Mouse (Mus musculus) thymus, adult 2 months (tissue): ENCODE measurements at regions not wholly inside any gene's neighbourhood (a gene's known extent, or its start where the extent isn't known, plus 50 kb on each side); places are given as distances from the start of the nearest gene placed in this dataset.

Experiments used
- CTCF ChIP-seq: fragments of 200-500 bp; IDR thresholded peaks from 2 replicates; pipeline ENCODE4 v1.5.1; 2012; ENCODE audit warnings: mild to moderate bottlenecking, control low read depth, low read length, moderate library complexity, borderline replicate concordance; ENCODE audit not compliant: control insufficient read depth, poor library complexity, insufficient read depth; ENCODE audit errors: extremely low read depth
- POLR2A ChIP-seq: fragments of 200-500 bp; IDR thresholded peaks from 2 replicates; pipeline ENCODE4 v1.6.1; 2012; ENCODE audit warnings: mild to moderate bottlenecking, low read length, control low read depth, moderate library complexity; ENCODE audit not compliant: control insufficient read depth, poor library complexity, insufficient read depth; ENCODE audit errors: extremely low read depth

DNA sequence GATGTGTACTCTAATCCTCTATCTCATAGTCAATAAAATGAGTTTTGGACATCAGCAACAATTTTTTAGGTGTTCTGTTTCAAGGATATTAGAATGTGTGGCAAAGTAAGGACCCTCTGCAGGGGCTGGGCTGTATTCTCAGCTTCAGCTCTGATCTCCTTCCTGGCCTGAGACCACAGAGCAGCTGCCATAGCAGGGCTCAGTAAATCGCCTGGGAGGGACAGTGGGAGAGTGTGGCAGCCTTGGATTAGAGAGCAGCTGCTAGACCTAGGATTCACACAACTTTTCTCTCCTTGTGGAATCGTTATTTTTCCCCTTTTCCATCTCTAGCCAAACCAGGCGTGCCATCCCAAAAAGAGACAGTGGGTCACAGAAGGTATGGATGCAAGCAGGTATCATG, 222.8 kb downstream of the Cog6 start:
- TF ChIP-seq CTCF: no peak
- TF ChIP-seq POLR2A: no peak
